Mouse (Mus musculus) hindbrain, postnatal 0 days (tissue): ENCODE results near the gene Gm45261. TPM values are rescaled to one million over a fixed set of nuclear protein-coding genes. Genes with fewer than 3 reads are reported as not detected.

Source experiments
- ATAC-seq: fragments of 200-750 bp; cut with Nextera tagmentation; 2 replicates; pipeline ENCODE4 v1.8.0; 2017; ENCODE audit warnings: mild to moderate bottlenecking, moderate TSS enrichment, moderate library complexity
- DNase-seq: peaks from one replicate; pipeline ENCODE4 v3.0.0-alpha.2; 2015; ENCODE audit warnings: low spot score
- H3K27ac ChIP-seq: fragments of 300-500 bp; sonication (generic); 2 replicates; pipeline ENCODE4 v1.5.1; 2014; ENCODE audit warnings: mild to moderate bottlenecking
- H3K27me3 ChIP-seq: fragments of 300-500 bp; sonication (generic); 2 replicates; pipeline ENCODE4 v1.6.1; 2014; ENCODE audit warnings: low read length, mixed read lengths; ENCODE audit not compliant: insufficient read depth
- H3K36me3 ChIP-seq: fragments of 300-500 bp; sonication (generic); 2 replicates; pipeline ENCODE4 v1.6.1; 2014; ENCODE audit warnings: low read length, mixed read lengths; ENCODE audit not compliant: insufficient read depth
- H3K4me1 ChIP-seq: fragments of 300-500 bp; sonication (generic); 2 replicates; pipeline ENCODE4 v1.6.1; 2014; ENCODE audit warnings: antibody characterized with exemption, low read length, mixed read lengths; ENCODE audit not compliant: insufficient read depth
- H3K4me2 ChIP-seq: fragments of 300-500 bp; sonication (generic); 2 replicates; pipeline ENCODE4 v1.6.1; 2014; ENCODE audit warnings: low read depth, mild to moderate bottlenecking, low read length, moderate library complexity, mixed read lengths
- H3K4me3 ChIP-seq: fragments of 300-500 bp; sonication (generic); 2 replicates; pipeline ENCODE4 v1.5.1; 2014; ENCODE audit warnings: low read length
- H3K9ac ChIP-seq: fragments of 300-500 bp; sonication (generic); replicated peaks from 2 replicates; pipeline ENCODE4 v1.6.1; 2014; ENCODE audit warnings: mild to moderate bottlenecking, low read length, moderate library complexity, mixed read lengths
- H3K9me3 ChIP-seq: fragments of 300-500 bp; sonication (generic); 2 replicates; pipeline ENCODE4 v1.6.1; 2016; ENCODE audit warnings: low read length, mixed read lengths
- CTCF ChIP-seq: IDR thresholded peaks from 2 replicates; pipeline ENCODE4 v1.5.1; 2016; ENCODE audit warnings: antibody characterized with exemption, control low read depth, low read depth
- WGBS: fragments of 180-500 bp; shearing (Covaris S2); extraction: QIAGEN DNeasy Blood & Tissue Kit; methylation state at CpG from one replicate; pipeline ENCODE4 v1.1.7; 2014; 5-methylcytosine and 5-hydroxymethylcytosine counted together
- polyA plus RNA-seq: library from polyadenylated mRNA; unstranded; fragments of >200 nt; fragmentation: Nextera tagmentation; extraction: Ambion mirVana; gene quantifications from 2 replicates; pipeline ENCODE4 v1.2.1, GENCODE M21; 2015
- total RNA-seq: library from RNA; depleted of rRNA; stranded (reverse); fragments of >200 nt; gene quantifications from 2 replicates; pipeline ENCODE4 v1.2.3, GENCODE M21; 2014

The Gm45261 gene
- total and polyA plus RNA-seq, 2 experiments from 2014 or later = not detected

GRCm38 (mm10) chr1:80412521-80412920, 48.7 kb downstream of the Gm45261 start:
- WGBS = 83% methylated on average over 2 of the region's 2 CpGs
- H3K9ac ChIP-seq = no peak overlapping the region
- H3K27me3 ChIP-seq = no peaks in the 10 kb centered on the region

DNA sequence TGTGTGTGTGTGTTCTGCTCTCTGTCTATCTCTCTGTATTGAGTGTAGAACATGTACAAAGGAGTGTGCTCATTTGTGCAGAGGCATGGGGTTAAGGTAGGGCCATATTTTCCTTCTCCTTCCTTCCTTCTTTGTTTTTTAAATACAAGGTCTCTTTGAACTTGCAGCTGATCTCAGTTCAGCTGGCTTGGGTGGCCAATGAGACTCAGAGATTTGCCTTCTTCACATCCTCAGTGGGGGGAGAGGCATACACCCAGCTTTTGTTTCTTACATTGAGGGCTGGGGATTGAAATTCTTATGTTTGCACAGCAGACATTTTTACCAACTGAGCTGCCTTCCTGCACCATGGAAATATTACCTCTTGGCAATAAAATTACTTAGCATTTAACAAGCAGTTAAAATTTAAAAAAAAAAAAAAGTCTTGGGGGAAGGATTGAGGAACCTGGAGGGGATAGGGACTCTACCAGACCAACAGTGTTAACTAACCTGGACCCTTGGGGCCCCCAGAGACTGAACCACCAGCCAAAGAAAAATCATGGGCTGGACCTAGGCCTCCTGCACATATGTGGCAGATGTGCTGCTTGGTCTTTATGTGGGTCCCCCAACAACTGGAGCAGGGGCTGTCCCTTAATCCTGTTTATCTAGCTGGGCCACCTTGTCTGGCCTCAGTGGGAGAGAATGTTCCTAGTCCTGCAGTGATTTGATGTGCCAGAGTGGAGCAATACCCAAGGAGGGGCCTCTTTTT, 50.8 kb downstream of the Gm45261 start:
- H3K27me3 ChIP-seq = no peaks in the 10 kb centered on the region
- no peaks in the 10 kb centered on the region for H3K4me1 ChIP-seq
- H3K9me3 ChIP-seq = no peaks in the 10 kb centered on the region
- H3K27ac ChIP-seq = no peak overlapping the region
- no peak overlapping the region for H3K4me3 ChIP-seq
- ATAC-seq (no peak), DNase-seq (no peak)
- no peak for TF ChIP-seq CTCF
- no peaks in the 10 kb centered on the region for H3K36me3 ChIP-seq
- H3K4me2 ChIP-seq = no peak overlapping the region
- no peak overlapping the region for H3K9ac ChIP-seq

More at GRCm38 (mm10) chr1:80412521-80412920, 48.7 kb downstream of the Gm45261 start:
- no peak for TF ChIP-seq CTCF
- Histone ChIP-seq H3K4me1 (no peaks in the 10 kb centered on the region), H3K36me3 (no peaks in the 10 kb centered on the region), H3K9me3 (no peaks in the 10 kb centered on the region), H3K4me2 (no peak overlapping the region), H3K27ac (no peak overlapping the region), H3K4me3 (no peak overlapping the region)
- ATAC-seq (no peak), DNase-seq (no peak)

DNA sequence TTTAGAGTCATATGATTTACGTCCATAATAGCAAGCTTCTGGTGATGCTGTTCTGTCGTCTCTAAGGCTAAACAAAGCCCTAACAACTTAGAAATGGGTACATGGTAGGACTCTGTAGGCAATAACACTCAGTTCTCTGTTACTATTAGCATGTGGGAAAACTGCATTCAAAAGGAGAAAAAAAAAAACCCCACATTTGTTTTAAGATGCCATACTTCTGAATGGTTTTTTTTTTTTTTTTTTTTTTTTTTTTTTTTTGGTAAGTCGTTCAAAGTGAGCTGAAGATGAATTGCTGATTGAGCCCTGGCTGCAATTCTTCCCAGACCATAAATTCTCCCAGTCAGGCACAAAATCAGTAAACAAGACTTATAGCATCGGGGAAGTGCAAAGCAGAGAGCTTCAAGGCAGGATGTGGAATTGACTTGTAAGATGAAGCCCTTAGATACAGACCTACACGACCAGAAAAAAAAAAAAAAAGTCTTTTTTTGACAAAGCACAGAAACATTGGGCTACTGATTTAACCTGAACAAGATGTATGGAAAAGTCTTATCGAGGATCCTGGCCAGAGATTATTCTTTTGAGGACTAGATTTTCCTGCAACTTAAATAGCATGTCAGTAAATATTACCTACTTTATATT, 51.7 kb downstream of the Gm45261 start:
- DNase-seq (no peak), ATAC-seq (no peak)
- Histone ChIP-seq H3K9me3 (no peaks in the 10 kb centered on the region), H3K4me3 (no peak overlapping the region), H3K4me2 (no peak overlapping the region), H3K9ac (no peak overlapping the region), H3K27ac (no peak overlapping the region), H3K27me3 (no peaks in the 10 kb centered on the region), H3K36me3 (no peaks in the 10 kb centered on the region), H3K4me1 (no peaks in the 10 kb centered on the region)
- WGBS = 60% methylated on average over 6 of the region's 6 CpGs
- no peak for TF ChIP-seq CTCF

GRCm38 (mm10) chr1:80408586-80408985, 52.7 kb downstream of the Gm45261 start:
- 0 out of 2 replicates have a peak, but pooled peaks have one; percentile 43 for ATAC-seq

GRCm38 (mm10) chr1:80404196-80404595, 57.1 kb downstream of the Gm45261 start:
- WGBS = 87% methylated on average over 3 of the region's 3 CpGs
- DNase-seq = no peak
- no peak for ATAC-seq

More at GRCm38 (mm10) chr1:80408586-80408985, 52.7 kb downstream of the Gm45261 start:
- H3K36me3 ChIP-seq = no peaks in the 10 kb centered on the region
- H3K27me3 ChIP-seq = no peaks in the 10 kb centered on the region
- WGBS = 4% methylated on average over 3 of the region's 3 CpGs
- no peak overlapping the region for H3K9ac ChIP-seq
- H3K4me2 ChIP-seq = no peak overlapping the region
- no peaks in the 10 kb centered on the region for H3K9me3 ChIP-seq
- DNase-seq = peak; percentile 93
- TF ChIP-seq CTCF = peak; percentile 77
- H3K4me3 ChIP-seq = no peak overlapping the region
- H3K4me1 ChIP-seq = no peaks in the 10 kb centered on the region
- H3K27ac ChIP-seq = no peak overlapping the region

GRCm38 (mm10) chr1:80403366-80403893, 57.8 kb downstream of the Gm45261 start:
- WGBS = 66% methylated on average over 3 of the region's 3 CpGs
- Histone ChIP-seq H3K36me3 (no peaks in the 10 kb centered on the region), H3K4me1 (no peaks in the 10 kb centered on the region), H3K27me3 (no peaks in the 10 kb centered on the region), H3K9ac (no peak overlapping the region), H3K4me2 (no peak overlapping the region), H3K9me3 (no peaks in the 10 kb centered on the region), H3K4me3 (no peak overlapping the region), H3K27ac (no peak overlapping the region)
- no peak for ATAC-seq
- TF ChIP-seq CTCF = no peak
- no peak for DNase-seq

More at GRCm38 (mm10) chr1:80404196-80404595, 57.1 kb downstream of the Gm45261 start:
- no peaks in the 10 kb centered on the region for H3K9me3 ChIP-seq
- no peak overlapping the region for H3K27ac ChIP-seq
- H3K4me1 ChIP-seq = no peaks in the 10 kb centered on the region
- no peak overlapping the region for H3K9ac ChIP-seq
- no peak overlapping the region for H3K4me3 ChIP-seq
- H3K27me3 ChIP-seq = no peaks in the 10 kb centered on the region
- TF ChIP-seq CTCF = no peak
- H3K4me2 ChIP-seq = no peak overlapping the region
- no peaks in the 10 kb centered on the region for H3K36me3 ChIP-seq
